Mouse (Mus musculus): ENCODE measurements around the gene Zfp932. TPM values are rescaled to one million over a fixed set of nuclear protein-coding genes. Genes with fewer than 3 reads are reported as not detected.
"Not testable (repeated sequence)": the region's sequence is repeated elsewhere in the genome, so short reads cannot be mapped to it uniquely, and the experiment has no call there.

Zfp932 gene
- polyA plus RNA-seq, 1 experiment from 2014 or later = 13.5 TPM

DNA sequence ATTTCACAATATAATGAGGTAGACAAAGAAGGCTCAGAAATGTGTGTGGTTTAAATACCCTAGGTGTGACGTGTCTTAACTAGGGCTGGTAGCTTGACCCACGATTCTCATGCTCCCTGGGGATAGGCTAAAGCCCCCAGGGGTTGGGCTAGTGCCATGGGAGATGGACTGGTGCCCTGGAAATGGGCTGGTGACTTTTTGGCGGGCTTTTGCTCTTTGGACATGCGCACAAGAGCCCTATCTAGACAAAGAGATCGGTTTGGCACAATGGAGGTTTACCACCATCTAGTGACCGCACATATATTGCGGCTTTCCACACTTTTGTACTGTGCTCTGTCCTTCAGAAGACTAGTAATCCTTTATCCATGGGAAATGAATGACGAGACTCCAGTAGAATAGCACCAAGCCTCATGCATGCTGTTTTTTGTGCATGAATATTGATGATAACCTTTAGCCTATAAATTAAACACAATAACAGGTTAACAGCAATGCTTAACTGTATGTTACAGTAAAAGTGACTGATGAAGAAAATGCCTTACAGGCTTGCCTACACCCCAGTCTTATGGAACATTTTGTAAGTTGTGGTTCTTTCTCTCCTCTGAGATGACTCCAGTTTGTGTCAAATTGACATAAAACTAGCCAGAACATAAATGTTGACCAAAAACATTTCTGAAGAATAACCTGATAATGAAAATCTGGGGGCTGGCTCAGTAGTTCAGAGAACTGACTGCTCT, 27.5 kb downstream of the Zfp932 start:
- peak overlapping the region; percentile 43 for H3K4me2 ChIP-seq (replicated peaks; ENCODE audit: low read depth, low read length)
- peak; percentile 65 for ATAC-seq
- H3K36me3 ChIP-seq (ENCODE audit: insufficient read depth, low read length); H3K27me3 ChIP-seq (replicated peaks; ENCODE audit: insufficient read depth, low read length); H3K9me3 ChIP-seq (ENCODE audit: low read length); H3K4me1 ChIP-seq (ENCODE audit: insufficient read depth, low read depth, low read length); H3K9ac ChIP-seq (replicated peaks; ENCODE audit: low read depth); H3K27ac ChIP-seq (ENCODE audit: low read length): not testable (repeated sequence)
- peak; percentile 76 for TF ChIP-seq CTCF (IDR thresholded peaks at IDR 0.05)
- WGBS = 34% methylated on average over 8 of the region's 8 CpGs
- 0 out of 2 replicates have a peak overlapping the region, but pooled peaks have one; percentile 5 for H3K4me3 ChIP-seq (ENCODE audit: low read depth, low read length)
- DNase-seq (ENCODE audit: low spot score) = peak; percentile 72

DNA sequence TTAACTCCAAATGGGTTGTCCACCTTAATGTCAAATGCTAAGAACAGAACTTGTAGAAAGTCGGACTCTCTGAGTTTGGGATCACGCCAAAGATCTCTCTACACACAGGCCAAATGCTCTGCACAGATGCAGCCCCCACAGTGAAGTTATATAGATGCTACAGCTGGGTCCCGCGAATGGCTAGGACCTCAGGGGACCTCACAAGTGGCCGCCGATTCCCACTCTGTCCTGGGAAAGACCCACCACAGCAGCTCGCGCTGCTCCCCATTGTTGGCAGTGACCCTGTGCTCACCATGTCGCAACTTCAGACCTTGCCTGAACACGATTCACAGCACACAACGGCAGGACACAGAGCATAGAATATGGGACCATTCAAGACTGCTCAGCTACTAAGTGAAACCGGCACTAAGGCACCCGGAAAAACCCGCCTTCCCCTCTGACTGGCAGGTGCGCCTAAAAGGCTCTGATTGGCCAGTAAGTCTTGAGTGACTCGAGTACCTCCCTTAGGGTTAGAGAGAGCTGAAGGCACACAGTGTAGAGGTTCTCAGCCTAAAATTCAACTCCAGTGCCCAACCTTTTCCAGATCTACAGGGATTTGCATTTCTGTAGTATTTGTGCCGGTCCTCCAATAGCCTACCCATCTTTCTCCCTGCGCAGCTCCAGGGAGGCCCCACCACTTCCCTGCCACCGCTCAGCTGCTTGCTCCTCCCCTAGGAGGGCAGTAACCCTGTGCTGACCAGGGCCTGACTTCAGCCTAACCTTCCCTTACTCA, 61.5 kb downstream of the Zfp932 start:
- Histone ChIP-seq H3K4me3 (ENCODE audit: low read depth, low read length) (peak overlapping the region; percentile 53), H3K27me3 (replicated peaks; ENCODE audit: insufficient read depth, low read length) (no peaks in the 10 kb centered on the region), H3K9ac (replicated peaks; ENCODE audit: low read depth) (peak overlapping the region; percentile 51), H3K27ac (ENCODE audit: low read length) (peak overlapping the region; percentile 44; the same call in 1 of the 2 replicates), H3K36me3 (ENCODE audit: insufficient read depth, low read length) (no peaks in the 10 kb centered on the region), H3K4me1 (ENCODE audit: insufficient read depth, low read depth, low read length) (no peaks in the 10 kb centered on the region), H3K4me2 (replicated peaks; ENCODE audit: low read depth, low read length) (peak overlapping the region; percentile 63), H3K9me3 (ENCODE audit: low read length) (no peaks in the 10 kb centered on the region)
- ATAC-seq (peak; percentile 99), DNase-seq (ENCODE audit: low spot score) (peak; percentile 91)
- TF ChIP-seq CTCF (IDR thresholded peaks at IDR 0.05) (no peak), EP300 (IDR thresholded peaks at IDR 0.05) (no peak)
- 2% methylated on average over 19 of the region's 19 CpGs for WGBS

Other genes starting within 250 kb of the Zfp932 start
- gene 4930522L14Rik, start 244.6 kb upstream of the Zfp932 start, polyA plus RNA-seq (2015; fragmentation: Nextera tagmentation; extraction: Ambion mirVana) = 9.3 and 10.3 TPM in 2 replicates
- 0.24 and 0.64 TPM in 2 replicates for gene Gm15446, start 73.1 kb upstream of the Zfp932 start, polyA plus RNA-seq (2015; fragmentation: Nextera tagmentation; extraction: Ambion mirVana)
- gene Gm17655, start 76.0 kb downstream of the Zfp932 start, polyA plus RNA-seq (2015; fragmentation: Nextera tagmentation; extraction: Ambion mirVana) = 1.6 and 2.0 TPM in 2 replicates
- 0.23 and 0.26 TPM in 2 replicates for gene Gm35315, start 97.9 kb downstream of the Zfp932 start, polyA plus RNA-seq (2015; fragmentation: Nextera tagmentation; extraction: Ambion mirVana)
- 1.1 TPM in 2 replicates for gene Plcxd1, start 103.4 kb downstream of the Zfp932 start, polyA plus RNA-seq (2015; fragmentation: Nextera tagmentation; extraction: Ambion mirVana)
- gene Gtpbp6, start 111.7 kb downstream of the Zfp932 start, polyA plus RNA-seq (2015; fragmentation: Nextera tagmentation; extraction: Ambion mirVana) = 26.3 and 30.9 TPM in 2 replicates
- 2.6 and 3.0 TPM in 2 replicates for gene Zfp605, start 113.6 kb downstream of the Zfp932 start, polyA plus RNA-seq (2015; fragmentation: Nextera tagmentation; extraction: Ambion mirVana)
- 32.8 and 37.0 TPM in 2 replicates for gene Chfr, start 139.3 kb downstream of the Zfp932 start, polyA plus RNA-seq (2015; fragmentation: Nextera tagmentation; extraction: Ambion mirVana)
- 9.1 and 11.0 TPM in 2 replicates for gene Golga3, start 180.2 kb downstream of the Zfp932 start, polyA plus RNA-seq (2015; fragmentation: Nextera tagmentation; extraction: Ambion mirVana)
- gene Ankle2, start 234.5 kb downstream of the Zfp932 start, polyA plus RNA-seq (2015; fragmentation: Nextera tagmentation; extraction: Ambion mirVana) = 15.5 and 18.0 TPM in 2 replicates

Data from lung, postnatal 0 days (tissue).